Mouse (Mus musculus): ENCODE measurements around the gene Dmbt1.
"Not testable (repeated sequence)": the region's sequence is repeated elsewhere in the genome, so short reads cannot be mapped to it uniquely, and the experiment has no call there.

Dmbt1 gene

DNA sequence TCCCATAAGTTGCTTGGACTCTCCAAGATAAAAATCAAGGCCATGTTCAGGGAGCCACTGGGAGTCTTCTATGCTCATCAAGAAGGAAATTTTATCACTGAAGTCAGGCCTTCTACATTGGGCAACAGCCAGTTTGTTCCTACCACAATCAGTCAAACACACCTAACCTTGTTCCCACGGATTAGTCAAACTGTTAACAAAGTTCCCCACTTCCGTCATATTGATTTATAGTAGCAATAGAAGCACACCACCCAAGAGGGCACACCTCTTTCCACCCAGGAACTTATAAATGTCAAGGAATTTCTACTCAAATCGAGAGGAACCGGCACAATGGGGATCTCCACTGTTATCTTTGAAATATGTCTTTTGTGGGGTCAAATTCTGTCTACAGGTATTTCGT lies at the start of gene Dmbt1:
Gene Dmbt1, plus strand, starts transcription at position 299 of the 400 bp plus-strand sequence.
- DNase-seq = no peak

- DNase-seq = peak in 1 of 2 experiments; percentile 37
These were observed 49.5 kb upstream of the Dmbt1 start for GRCm38 (mm10) chr7:130982371-130982770.

DNA sequence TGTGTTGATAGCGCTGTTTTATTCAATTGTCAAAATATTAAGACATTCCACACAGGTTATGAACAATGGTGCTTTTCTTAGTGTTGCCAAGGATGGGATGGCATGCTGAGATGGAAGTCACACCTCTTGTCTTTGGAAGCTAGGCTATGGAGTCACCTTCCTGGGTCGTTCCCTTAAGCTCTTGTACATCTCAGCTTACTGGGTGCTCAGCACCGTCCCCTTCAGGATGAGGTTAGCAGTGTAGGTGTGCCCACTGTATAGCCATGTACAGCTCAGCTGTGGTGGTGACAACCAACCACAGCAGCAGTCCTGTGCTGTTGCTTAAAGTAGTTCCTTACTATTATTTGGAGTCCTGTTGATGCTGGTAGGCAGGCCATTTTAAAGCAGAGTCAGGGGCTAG lies 49.0 kb upstream of the Dmbt1 start:
- DNase-seq = no peak

GRCm38 (mm10) chr7:130984294-130984693 lies 47.6 kb upstream of the Dmbt1 start:
- DNase-seq = no peak

DNA sequence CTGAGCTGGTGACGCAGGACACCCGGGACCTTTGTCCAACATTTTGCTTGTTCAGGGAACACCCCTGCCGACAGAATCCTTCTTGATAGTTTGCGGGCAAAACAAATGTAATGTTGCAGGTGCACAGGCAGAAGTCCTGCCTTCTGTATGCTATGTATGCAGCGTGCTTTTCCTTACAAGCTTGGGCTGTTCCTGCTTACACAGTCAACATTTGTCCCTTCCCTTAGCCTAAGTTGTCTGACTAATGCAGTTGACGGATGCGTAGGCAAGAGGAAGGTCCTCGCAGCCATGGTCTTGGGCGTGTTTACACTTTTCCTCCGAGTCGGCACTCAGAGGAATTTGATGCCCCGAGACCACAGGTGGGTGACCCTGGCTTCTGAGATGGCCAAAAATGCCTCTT lies 46.7 kb upstream of the Dmbt1 start:
- no peak for DNase-seq

DNA sequence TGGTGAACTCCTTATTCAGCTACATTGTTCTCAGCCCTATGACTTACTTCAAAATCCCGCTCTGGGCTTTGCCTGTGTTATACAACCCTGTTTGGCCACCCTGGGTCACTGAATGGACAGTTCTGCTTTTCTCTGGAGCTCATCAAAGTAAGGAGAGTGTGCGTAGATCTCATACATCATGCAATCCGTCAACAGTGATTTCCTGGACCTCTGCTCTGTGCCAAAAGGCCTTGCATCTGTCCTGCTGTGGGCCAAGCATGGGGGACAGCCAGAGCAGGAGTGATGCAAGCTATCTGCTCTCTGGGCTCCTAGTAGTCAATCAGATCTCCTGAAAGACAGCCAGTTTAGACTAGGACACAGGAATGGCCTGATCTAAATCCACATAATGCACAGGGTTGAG lies 46.1 kb upstream of the Dmbt1 start:
- no peak for DNase-seq

- DNase-seq = no peak
These were observed 43.7 kb upstream of the Dmbt1 start for GRCm38 (mm10) chr7:130988146-130988545.

- no peak for DNase-seq
These were observed 42.5 kb upstream of the Dmbt1 start for GRCm38 (mm10) chr7:130989371-130989770.

DNA sequence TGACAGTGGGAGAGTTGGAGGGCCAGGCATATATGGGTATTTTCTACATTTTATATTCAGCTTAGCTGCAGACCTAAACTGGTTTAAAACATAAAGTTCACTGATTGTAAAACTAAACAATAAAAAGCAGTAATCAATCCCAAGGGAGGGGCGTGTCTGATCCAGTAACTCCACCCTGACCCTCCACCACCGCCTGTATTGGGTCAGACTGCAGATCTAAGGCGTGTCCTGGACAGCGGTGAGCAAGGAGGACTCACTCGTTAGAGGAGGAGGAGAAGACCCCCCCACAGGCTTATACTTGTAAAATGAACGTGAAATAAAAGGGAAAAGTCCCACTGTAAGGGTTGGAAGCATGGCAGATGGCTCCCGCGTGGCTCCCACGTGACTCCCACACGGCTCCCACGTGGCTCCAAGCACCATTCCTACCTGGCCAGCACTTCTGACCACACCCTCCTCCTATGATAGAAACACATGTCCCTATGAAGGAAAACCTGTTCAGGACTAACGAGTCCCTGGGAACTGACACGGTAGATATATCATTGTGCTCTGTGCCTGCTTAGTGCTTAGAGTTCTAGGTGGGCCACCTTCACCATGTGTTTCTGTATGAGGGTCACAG lies 40.6 kb upstream of the Dmbt1 start:
- no peak for DNase-seq

- no peak for DNase-seq
These were observed 37.9 kb upstream of the Dmbt1 start for GRCm38 (mm10) chr7:130993907-130994306.

GRCm38 (mm10) chr7:131001976-131002726 lies 29.7 kb upstream of the Dmbt1 start:
- DNase-seq = no peak

- no peak for DNase-seq
These were observed 27.8 kb upstream of the Dmbt1 start for GRCm38 (mm10) chr7:131004071-131004470.

GRCm38 (mm10) chr7:131007221-131007620 lies 24.6 kb upstream of the Dmbt1 start:
- DNase-seq = no peak

- DNase-seq = no peak
These were observed 22.7 kb upstream of the Dmbt1 start for GRCm38 (mm10) chr7:131009178-131009577.

DNA sequence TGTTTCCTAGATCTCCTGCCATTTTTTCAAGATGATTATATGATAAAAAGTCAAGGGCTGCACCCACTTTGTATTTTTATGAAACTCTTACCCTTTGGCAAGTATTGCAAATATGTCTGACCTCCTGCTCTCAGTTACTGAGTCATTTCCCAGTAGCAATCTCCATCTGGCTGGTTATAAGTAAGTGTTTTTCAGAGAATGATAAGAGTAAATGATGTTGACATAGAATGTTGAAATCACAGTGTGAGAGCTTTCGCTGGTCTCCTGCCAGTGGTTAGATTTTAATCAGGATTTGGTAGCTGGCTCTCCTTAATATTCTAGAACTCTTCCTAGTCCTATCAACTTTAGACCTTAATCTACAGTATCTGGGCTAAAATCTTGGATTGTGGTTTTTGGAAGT lies 20.0 kb upstream of the Dmbt1 start:
- no peak for DNase-seq

DNA sequence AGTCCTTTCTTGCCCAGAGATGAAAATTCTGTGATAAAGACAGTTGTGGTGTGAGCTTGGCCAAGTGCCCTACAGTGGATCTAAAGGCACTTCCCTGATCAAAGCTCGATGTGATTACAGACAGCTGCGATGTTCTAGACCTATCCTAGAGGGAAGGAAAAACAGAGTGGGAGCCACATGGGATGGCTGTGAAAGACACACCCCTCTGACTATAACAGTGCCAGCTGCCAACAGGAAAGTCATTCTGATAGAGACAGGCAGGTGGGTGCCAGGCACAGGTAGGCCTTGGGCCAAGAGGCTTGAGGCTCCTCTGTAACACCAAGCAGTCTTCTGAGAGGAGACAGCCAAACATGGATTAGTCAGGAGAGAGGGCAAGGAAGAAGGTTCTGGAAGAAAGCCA lies 12.7 kb upstream of the Dmbt1 start:
- no peak for DNase-seq

DNA sequence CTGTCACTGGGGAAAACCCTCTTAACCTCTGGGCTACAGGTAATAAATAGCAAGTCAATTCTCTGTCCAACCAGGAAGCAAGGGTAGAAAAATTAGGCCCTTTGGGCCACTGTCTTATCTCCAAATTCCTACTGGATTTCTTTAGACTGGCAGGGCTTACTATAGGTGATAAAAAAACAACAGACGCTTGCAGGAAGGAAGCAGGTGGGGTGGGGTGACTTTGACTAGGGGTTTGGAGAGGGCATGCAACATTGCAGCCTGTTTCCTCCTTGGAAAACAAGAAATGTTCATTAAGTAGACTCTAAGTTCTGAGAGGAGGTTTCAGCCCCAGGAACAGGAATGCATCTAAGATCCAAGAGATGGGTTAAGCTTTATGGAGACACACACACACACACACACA lies 7.0 kb upstream of the Dmbt1 start:
- DNase-seq = no peak

GRCm38 (mm10) chr7:131027557-131027956 lies 4.3 kb upstream of the Dmbt1 start:
- no peak for DNase-seq

- DNase-seq = no peak
These were observed 4.5 kb downstream of the Dmbt1 start for GRCm38 (mm10) chr7:131036396-131036795.

DNA sequence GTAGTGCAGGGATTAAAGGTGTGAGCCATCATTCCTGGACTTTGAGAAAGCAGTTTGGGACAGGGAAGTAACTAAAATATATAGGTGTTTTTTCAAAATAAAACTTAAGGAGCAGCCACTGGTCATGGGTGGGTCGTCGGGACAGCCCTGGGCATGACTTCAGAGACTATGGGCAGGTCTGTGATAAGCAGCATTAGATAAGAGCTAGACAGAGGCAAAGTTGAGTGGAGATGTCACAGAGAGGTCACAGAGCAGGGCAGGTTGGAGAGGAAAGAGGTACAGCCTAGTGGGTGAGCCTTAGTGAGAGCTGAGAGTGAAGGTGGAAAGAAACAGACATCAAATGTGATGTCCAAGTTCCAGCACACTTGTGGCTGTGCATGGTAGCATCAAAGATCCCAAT lies 5.2 kb downstream of the Dmbt1 start:
- DNase-seq = no peak

- not testable (repeated sequence) for DNase-seq
These were observed 8.9 kb downstream of the Dmbt1 start for GRCm38 (mm10) chr7:131040760-131041159.

DNA sequence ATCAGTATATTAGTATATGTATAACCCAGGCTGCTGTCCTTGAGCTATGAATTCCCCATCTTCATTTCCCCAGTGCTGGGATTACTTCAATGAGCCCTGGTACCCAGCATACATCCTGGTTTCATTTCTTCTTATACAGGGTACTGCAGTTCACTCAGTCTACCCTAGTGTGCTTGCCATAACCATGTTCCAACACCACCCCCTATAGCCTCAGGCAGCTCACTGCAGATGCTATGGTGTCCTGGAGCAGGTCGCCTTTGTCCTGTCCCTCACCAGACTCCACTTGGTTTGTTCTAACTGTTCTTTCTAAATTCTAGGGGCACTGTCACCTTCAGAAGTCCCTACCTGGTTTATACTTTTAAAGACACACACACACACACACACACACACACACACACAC lies 10.8 kb downstream of the Dmbt1 start:
- no peak for DNase-seq

DNA sequence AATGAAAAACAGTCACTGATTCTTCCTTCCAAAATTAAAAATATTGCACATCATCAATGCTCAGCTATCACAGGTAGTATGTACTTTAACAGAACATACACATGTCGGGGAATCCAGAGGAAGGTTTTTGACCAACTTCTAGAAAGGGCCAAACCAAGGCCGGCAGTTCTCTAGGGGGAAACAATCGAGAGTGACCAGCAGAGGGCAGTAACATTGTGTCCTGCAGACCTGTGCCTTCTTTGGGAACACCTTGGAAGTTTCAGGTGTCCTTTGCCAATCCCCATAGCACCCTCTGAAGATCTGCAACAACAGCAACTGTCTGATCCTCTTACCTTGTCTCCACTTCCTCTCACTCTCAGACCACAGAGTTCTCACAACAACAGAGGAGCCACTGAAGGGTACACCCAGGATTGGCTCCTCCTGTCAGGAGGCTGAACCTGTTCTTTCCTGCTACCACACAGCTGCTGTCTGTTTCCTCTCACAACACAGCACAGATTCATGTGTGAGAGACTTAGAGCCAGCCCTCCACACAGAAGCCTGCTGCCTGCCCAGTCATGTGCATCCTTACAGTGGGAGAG lies 13.5 kb downstream of the Dmbt1 start:
- DNase-seq = peak in 1 of 2 experiments; percentile 13

DNA sequence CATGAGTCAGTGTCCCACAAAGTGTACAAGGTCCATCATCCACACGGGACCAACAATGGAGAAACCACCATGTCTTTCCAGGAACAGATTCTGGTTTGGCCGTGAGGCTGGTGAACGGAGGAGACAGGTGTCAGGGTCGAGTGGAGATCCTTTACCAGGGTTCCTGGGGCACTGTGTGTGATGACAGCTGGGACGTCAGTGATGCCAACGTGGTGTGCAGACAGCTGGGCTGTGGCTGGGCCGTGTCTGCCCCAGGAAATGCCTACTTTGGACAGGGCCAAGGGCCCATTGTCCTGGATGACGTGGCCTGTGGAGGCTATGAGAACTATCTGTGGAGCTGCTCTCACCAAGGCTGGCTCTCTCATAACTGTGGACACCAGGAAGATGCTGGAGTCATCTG lies 18.0 kb downstream of the Dmbt1 start:
- DNase-seq = not testable (repeated sequence)
